Mouse (Mus musculus): ENCODE data around the gene Pgm5.

GRCm38 (mm10) chr19:24701716-24702115, 159.9 kb downstream of the Pgm5 start:
- TF ChIP-seq POLR2A (IDR thresholded peaks at IDR 0.05; ENCODE audit: insufficient read depth, low read length) (no peak), EP300 (IDR thresholded peaks at IDR 0.05; ENCODE audit: insufficient read depth, low read depth, low read length) (no peak)

All from ES-Bruce4 (cell line).